Mouse (Mus musculus): ENCODE measurements around the gene Usp44.
"Not testable (repeated sequence)": the region's sequence is repeated elsewhere in the genome, so short reads cannot be mapped to it uniquely, and the experiment has no call there.

Usp44 gene

DNA sequence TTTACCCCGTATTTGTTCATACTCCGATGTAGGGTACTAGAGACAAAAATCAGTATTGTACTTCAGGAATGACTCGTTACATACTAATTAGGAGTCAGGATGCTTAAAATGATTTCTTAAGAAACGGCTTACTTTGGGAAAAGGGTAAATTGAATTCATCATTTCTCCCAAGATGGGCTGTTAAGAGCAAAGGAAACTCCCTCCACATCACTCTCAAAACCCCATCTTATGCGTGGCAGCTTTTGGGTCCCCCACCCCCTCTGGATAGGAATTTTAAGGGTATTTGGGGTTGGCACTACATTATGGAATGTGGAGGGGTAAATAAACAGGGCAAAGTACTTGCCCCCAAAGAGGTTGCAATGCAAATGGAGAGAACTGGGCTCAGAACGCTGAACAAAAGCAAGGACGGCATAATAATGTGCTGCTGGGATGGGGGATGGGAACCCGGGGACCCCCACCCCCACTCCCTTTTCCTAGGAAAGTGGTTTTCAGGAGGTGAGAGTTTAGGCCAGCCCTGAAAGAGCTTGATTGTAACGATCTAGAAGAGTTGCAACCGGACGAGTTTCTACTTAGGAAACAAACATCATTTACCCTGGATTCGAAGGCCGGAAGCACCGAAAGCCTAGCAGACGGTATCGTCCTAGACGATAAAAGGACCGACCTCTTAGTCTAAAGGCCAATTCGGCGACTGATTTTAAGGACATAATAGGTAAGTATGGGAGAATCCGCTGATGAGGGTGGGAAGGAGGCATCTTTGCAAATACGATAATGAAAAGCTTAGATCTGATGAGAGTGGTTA is at the start of gene Usp44:
Gene Usp44, plus strand, starts transcription at position 625 of the 799 bp plus-strand sequence.
- no peak for DNase-seq

DNA sequence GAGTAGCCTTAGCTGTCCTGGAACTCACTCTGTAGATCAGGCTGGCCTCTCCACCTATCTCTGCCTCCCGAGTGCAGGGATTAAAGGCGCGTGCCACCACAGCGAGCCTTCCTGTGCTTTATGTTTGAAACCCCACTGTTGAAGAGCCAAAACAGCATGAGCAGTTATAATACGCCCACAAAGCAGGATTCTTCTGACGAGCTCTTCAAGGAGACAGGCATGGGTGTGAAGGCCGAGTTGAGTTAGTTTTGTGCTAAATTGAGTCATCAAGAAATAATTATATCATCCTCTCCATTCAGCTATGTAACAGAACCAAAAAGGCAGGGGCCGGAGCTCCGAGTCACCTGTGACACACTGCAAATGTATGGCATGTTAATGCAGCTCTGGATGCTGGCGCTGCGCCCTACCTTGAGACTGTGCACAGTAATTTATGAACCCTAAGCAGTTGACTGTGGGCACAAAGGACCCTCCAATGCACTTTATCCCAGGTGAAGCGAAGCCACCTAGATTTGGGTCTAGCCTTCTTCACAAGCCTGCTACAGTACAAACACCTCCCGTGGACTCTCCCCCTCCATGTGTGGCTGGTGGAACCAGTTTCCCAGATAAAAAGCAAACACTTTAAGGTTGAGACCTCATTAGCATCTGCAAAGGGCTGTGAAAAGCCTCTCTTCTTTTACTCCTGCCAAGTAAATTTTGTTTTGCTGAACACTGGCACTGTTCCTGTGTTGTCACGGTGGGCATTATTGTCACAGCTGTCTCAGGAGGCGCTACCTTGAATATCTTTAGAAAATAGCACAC is 47.9 kb upstream of the Usp44 start:
- no peak for DNase-seq

DNA sequence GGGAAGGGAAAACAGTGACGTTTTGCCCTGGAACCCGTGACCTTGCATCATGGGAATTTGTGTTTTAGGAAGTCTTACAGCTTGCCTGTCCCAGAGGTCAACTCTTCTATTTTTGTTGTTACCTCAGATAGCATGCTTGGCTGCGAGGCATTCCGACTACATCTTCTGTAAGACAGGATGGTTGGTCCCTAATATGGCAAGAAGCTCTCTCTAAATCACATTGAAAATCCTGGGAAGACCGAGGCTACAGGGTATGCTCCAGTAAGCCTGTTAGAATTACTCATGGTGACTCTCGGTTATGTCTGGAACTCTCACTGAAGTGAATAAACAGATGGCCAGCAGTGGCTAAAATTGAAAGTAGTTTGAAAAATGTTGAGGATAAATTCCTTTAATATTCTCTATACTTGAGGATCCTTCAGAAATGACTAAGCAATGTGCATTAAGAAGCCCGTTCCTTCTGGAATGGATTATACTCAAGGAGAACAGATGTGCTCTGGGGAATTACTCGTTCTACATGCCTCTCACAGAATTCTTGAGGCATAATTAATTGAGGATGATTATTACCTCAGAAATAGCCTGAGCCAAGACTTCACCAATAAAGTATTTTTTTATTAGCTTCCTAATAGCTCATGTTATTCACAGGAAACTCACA is 31.5 kb upstream of the Usp44 start:
- DNase-seq, result no peak

DNA sequence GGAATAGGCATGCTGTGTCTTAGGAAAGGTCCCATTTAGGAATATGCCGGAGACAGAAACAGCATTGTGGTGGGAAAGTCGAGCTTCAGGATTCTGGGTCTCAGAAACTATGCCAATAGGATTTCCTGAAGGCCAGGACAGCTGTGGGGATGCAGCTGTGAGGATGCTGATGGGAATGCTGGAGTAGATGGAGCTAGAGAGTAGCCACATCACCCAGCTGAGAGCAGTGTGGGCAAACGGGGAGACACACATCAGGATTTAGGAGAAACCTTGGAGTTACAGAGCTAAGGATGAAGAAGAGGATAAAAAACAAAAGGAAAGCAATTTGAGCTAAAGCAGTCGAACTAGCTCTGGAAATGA is 31.0 kb upstream of the Usp44 start:
- DNase-seq, result no peak

DNA sequence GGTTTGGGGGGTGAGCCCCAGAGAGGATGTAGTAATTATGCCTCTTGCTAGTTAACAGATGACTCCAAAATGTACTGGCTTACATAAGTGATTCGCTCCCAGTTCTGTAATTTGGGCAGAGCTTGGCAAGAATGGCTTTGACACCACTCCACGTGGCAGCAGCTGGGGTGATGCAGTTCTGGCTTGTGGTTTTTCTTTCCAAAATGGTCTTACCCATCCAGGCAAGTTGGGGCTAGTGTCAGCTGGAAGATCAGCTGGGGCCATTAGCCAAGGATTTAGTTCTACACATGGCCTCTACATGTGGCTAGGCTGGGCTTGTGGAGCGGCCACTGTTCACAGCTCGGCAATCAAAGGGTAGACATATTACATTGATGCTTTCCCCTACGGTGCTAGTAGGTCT is 30.5 kb upstream of the Usp44 start:
- no peak for DNase-seq

DNA sequence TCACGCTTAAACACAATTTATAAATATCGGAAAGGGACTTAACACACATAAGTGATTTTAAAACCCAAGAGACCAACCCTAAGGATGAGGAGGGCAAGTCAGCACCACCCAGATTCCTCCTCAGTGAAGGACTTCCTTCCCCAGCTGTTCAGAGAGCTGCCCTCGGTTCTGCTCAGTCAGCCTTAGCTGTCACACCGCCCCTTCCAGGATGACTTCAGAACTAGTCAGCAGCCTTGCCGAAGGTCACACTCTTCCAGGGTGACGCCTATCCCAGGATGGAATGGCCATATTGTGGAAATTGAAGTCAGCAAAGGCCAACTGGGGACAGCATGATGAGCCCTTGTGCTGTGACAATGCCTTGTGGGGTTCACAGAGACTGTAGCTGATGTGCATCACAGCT is 28.2 kb upstream of the Usp44 start:
- no peak for DNase-seq

DNA sequence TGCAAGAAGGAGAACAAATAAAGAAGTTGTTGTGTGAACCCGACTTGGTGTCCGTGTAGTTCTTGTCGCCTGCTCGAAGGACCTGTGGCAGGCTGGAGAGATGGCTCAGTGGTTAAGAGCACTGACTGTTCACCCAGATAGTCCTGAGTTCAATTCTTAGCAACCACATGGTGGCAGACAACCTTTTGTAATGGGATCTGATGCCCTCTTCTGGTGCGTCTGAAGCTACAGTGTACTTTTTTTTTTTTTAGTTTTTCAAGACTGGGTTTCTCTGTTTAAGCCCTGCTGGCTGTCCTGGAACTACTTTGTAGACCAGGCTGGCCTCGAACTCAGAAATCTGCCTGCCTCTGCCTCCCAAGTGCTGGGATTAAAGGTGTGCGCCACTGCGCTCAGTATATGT is 21.9 kb upstream of the Usp44 start:
- DNase-seq, result not testable (repeated sequence)

DNA sequence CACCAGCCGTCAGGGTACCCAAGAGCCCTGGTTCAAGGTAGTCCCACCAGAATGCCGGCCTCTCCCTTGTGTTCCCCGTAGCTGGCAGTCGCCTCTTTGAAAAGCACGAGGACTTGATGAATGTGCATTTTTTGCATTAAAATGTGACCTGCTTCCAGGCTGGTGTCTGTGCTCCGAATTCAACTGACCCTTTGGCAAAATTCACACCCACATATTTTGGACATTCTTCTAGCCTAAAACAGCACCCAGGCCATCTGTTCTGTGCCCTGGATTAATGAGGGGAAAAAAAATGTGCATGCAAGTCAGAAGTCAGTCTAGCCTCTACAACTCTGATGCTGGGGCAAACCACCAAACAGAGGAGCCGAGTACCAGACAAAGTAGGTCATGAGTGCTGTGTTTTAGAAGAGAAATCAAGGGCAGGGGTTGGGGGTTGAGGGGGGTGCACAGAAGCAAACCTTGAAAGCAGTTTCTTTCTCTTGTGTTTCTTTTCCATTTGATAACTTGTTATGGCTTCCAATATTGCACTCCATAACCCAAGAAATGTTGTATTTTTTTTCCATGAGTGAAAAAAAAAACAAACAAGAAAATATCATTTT is 20.7 kb upstream of the Usp44 start:
- peak; percentile 71 for DNase-seq

DNA sequence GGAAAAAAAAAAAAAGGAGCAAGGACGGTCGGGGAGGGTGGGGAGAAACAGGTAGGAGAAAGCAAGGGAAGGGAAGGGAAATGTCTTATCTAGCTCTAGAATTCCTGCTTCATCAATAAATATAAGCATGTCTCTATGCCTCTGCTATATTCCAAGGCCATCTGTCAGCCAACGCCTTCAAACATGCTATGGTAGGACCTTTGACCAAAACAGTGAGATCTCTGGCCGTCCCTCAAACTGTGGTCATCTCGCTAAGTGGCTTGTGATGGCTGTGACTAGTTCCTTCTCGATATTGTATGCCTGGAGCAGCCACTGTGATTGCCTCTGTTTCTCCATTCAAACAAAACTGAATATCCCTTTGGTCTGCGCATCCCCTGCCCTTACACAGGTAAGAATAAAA is 19.3 kb upstream of the Usp44 start:
- DNase-seq, result no peak

DNA sequence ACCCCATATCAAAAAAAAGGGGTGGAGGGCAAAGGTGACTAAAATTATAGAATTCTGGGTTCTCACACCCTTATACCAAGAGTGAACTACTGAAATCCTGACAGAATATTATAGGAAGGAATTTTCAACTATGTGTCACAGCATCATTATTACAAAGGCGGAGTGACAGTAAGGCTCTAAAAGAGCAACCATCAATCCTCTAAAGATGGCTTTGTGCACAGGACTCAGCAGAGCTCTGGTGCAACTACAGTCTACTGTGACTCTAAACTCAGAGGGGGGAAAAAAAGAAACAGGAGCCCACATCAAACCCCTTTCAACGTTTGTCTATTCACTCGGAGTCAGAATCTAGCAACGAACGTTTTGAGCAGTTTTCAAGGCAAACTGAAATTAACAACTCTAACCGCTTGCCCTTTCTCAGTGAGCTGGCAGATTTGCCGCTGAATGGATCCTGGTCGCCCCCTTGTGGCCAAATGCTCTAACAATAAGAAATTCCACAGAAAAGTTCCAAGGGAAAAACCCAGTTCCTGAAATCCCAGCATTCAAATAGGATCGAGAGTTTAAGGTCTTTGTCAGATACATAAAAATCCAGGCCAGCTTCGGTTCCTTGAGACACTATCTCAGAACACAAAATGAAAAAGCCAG is 18.5 kb upstream of the Usp44 start:
- peak; percentile 89 for DNase-seq

DNA sequence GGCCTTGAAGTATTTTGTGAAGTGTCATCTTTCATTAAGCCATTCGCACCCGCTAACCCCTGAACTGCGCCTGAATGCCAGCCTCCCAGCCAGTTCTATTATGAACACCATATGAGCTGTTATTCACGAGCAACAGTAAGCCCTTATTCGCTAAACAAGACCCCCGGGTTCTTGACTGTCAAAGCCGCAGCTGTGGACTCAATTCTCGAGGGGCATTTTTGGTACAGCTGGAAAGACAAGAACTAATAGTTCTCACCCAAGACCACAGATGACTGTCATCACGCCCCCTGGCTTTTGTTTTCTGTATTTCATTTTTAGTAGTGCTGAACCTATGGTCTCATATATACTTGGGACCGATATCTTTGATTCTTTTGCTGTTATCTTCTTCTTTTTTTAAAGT is 17.6 kb upstream of the Usp44 start:
- no peak for DNase-seq

DNA sequence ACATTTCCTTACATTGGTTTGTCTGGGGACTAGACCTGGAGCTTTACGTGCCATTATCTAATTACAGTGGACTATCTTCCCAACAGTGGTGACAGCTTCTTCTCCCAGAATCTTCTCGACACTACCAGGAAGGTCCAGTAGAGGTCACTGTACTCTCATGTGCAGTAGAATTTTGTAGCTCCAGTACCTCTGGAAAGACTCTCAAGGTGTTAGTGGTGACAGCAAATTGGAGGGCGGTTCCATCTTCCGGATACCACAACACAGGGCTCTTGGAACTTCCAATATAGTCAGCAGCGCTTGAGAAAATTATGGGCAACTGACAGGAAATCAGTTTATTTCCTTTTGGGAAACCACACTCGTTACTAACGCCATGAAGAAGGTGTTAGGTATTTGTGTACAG is 12.7 kb upstream of the Usp44 start:
- peak; percentile 83 for DNase-seq

DNA sequence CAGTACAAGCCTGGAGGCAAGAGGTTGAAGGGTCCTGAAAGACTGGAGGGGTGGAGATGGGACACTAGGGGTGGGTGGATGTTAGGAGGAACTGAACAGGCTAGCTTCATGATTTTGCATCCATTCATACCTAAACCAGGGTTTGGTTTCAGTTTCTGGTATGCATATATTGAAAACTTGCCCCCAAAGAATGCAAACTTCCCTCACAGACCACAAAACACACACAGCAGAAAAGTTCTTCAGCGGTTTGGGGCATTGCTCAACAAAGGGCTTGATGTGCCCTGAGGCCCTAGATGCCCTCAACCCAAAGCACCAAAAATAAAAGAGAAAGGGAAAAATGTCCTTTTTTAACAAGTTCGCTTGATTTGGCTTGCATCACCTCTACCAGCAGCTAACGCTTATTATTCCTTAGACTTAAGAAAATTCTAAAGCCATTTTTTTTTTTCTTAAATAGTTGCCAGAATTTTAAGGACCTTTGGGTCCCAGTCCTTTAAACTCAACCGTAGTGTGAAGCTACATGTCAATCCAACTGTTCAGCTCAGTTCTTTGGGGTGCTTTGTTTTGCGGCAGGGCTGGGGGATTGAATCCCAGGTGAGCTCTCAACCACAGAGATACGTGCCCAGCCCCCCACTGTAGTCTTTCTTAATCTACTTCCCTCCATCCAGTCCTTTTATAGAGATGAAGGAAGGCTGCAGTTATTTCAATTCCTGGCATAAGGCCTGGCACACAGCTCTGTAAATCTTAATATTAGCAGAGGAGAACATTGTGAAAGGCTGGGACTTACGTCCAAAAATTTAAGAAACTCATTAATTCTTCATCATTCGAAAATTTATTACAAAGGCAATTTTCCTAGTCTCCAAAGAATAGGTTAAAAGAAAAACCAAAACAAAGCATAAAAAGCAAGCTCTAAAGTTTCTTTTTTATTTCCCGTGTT is 1.2 kb upstream of the Usp44 start:
- DNase-seq, result no peak

DNA sequence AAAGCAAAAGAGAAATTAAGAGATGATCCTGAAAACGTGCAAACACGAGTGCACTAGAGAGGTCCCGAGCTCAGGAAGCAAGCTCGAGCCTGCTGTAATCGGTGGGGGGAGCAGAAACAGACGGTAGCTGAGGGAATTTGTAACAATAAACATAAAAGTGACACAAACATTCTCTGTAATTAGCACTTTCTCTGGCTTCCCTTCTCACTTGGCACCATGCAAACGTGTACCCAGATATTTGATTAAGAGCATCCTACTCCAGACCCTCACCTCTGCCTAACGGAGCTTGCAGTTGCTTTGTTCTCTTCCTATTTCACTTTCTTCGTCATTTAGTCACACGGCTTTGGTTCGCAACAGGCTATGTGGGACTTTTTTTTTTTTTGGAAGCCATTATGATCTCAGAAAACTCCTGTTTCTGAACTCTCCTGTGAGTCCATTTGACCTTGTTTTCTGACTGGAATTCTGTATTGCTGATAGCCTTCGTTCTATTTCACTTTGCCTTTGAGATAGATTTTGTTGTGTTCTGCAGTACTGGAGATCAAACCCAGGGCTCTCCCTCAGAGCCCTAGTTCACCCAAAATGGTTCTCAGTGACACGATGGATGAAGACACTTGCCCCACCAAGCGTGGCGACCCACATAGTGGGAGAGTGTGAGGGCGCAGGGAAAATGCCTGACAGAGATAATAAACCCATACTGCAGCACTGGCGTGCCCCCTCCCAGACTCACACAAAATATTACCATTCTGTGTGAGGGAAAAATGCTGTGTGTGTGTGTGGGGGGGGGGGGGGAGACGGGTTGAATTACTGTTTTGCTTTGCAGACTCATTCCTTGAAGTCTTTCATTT is 597 bp downstream of the Usp44 start:
- DNase-seq, result no peak

DNA sequence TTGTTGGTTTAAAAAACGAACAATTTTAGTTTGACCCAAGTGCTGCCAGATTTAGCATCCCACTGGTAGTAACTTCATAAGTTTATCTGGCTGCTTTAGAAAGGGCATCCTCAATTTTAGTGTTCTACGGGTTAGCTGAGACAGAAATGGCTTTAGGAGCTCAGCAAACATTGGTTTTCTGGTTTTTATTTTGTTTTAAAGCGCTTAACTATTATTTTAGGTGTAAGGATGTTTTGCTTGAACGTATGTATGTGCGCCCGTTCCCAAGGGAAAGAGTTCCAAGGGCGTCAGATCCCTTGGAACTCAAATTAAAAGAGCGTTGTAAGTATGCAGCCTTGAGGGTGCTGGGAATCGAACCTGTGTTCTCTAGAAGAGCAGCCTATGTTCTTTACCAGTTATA is 1.5 kb downstream of the Usp44 start:
- DNase-seq, result no peak

DNA sequence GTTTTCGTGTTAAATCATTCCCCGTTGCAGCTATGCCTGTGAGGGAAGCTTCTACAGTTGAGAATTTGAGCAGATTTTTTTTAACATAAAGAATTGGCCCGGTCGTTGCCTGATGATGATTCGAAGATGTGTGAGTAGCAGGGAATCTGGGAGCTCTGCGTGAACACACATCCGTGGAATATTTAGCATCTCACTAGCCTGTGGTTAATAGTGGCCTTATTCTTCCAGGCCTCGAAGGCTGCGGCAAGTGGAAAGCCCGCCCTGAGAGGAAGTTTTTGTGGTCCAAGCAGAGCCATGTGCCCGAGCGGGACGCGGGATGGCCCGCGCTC is 2.0 kb downstream of the Usp44 start:
- DNase-seq, result no peak

DNA sequence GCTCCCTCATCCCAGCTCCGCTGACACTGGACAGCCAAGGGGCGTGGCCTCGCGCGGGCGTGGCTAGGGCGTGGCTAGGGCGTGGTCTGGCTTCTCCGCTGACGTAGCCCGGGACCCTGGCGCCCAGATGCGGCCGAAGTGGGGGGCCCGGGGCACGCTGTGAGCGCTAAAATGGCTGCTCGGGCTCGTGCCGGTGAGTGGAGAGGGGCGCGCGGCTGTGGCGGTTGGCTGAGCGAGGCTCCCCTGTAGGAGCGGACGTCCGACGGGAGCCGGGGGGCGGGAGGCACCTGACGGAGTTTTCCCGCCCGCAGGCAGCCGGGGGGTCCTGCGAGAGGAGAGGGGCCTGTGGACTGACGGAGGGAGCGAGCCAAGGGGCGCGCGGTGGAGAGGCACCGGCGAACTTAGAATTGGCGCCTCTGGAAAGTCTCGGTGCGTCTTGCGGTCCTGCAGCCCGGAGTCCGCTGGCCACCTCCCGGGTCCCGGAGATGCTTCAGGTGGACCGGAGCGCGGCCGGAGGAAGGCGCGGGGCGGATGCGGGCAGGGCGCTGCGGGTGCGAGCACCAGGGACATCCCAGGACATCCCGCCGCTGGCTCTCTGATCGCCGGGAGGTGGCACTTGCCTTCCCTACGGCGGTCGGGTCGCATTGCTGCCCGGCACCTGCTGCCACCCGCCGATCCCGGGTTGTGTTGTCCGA is 2.5 kb downstream of the Usp44 start:
- peak; percentile 44 for DNase-seq

DNA sequence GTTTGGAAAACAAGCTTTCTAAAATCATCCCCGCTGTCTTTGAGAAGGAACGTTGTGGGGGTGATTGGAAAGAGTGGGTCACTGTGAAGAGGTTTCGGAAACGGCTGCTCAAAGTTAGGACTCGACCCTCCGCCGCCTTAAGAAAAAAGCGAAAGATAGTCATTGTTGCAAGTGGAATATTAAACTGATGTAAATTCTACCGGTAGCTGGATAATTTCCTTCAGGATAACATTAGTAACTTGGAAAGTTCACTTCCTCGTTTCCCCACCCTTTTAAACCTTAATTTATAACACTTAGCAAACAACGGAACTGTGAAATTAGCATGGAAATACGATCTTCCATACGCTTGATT is 3.0 kb downstream of the Usp44 start:
- DNase-seq, result no peak

DNA sequence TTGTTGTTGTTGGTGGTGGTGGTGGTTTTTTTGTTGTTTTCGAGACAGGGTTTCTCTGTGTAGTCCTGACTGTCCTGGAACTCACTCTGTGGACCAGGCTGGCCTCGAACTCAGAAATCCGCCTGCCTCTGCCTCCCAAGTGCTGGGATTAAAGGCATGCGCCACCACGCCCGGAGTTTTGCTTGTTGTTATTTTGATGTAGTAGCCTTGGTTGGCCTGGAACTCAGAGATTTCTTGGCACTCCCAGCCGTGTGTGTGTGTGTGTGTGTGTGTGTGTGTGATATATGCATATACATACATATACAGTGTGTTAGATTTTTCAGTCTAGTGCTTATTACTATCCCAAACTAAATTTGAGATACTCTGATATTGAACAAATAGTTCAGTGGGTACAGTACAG is 3.8 kb downstream of the Usp44 start:
- DNase-seq, result not testable (repeated sequence)

DNA sequence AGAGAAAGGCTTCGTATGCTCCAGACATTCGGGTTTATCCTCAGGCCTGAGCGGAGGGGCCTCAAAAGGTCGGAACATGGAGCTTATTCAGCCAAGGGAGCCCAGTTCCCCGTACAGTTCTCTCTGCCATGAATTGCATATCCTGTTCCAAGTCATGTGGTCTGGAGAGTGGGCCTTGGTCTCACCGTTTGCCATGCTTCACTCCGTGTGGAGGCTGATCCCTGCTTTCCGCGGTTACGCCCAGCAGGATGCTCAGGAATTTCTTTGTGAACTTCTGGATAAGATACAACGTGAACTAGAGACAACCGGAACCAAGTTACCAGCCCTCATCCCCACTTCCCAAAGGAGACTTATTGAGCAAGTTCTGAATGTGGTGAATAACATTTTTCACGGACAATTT is 15.4 kb downstream of the Usp44 start:
- DNase-seq, result no peak

DNA sequence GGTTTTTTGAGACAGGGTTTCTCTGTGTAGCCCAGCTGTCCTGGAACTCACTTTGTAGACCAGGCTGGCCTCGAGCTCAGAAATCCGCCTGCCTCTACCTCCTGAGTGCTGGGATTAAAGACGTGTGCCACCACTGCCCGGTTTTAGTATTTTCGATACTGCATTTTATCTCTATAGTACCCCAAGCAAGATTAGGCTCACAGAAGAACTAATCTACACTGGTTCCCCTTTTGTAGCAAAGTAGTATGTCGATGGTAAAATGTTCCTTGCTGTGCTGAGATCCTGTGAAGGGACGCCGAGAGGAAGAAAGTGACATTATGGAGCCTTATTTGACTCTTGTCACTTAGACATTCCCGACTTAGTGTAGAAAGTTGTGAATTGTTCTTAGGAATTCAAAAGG is 23.8 kb downstream of the Usp44 start:
- no peak for DNase-seq
